In the genomic region with DNA sequence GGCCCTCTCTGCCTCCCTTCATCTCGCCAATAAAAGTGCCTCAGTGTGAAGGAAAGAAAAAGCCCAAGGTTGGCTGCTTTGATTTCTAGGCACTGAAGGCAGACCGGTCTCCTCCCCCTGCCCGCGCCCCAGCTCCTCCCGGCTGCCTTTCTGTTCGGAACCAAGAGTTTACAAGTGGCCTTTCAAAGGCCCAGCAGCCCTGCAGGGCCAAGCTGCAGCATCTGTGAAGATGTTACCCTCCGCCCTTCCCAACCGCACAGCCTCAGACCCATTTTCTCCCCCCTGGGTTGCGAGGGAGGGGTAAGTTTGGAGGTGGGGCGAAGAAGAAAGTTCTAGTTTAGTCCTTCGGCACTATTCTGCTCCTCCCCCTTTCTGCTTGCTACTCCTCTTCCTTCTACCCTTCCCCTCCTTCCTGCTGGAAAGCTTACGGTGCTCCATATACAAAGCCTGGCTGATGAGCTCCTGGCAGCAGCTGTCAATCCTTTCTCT, we compare ENCODE assay signal across 8 mouse cellular contexts.
A peak's percentile ranks its signal among the peaks of the same experiment; 100 is the strongest.
DNase-seq lines count a peak whose midpoint lies in the region; ATAC-seq and TF ChIP-seq lines count a peak whose summit lies in the region.

No protein-coding gene starts in this region.

- no peaks in the 10 kb centered on the region for H3K36me3 ChIP-seq in spleen, adult 2 months (ENCODE audit: control insufficient read depth, insufficient read depth, low read length)
- H3K36me3 ChIP-seq in embryonic facial prominence, embryonic 10.5 days (replicated peaks) = no peaks in the 10 kb centered on the region
- no peaks in the 10 kb centered on the region for H3K36me3 ChIP-seq in hindbrain, embryonic 11.5 days (ENCODE audit: control insufficient read depth, insufficient read depth, low read length)
- H3K36me3 ChIP-seq in lung, postnatal 0 days (ENCODE audit: insufficient read depth, low read length) = no peaks in the 10 kb centered on the region

- peak overlapping the region; percentile 75 for H3K4me3 ChIP-seq in spleen, adult 2 months (ENCODE audit: extremely low read depth, insufficient read depth, insufficient read length)
- H3K4me3 ChIP-seq in embryonic facial prominence, embryonic 10.5 days = peak overlapping the region; percentile 76
- H3K4me3 ChIP-seq in hindbrain, embryonic 11.5 days (ENCODE audit: low read depth, low read length) = peak overlapping the region; percentile 53
- H3K4me3 ChIP-seq in lung, postnatal 0 days (ENCODE audit: low read depth, low read length) = peak overlapping the region; percentile 51

- no peak for TF ChIP-seq POLR2A in spleen, adult 2 months (IDR thresholded peaks at IDR 0.05; ENCODE audit: low read depth, low read length)

- 21% methylated on average over 12 of the region's 12 CpGs for WGBS in spleen, adult 2 months
- 1% methylated on average over 12 of the region's 12 CpGs for WGBS in embryonic facial prominence, embryonic 10.5 days
- WGBS in hindbrain, embryonic 11.5 days = 0% methylated on average over 12 of the region's 12 CpGs
- 4% methylated on average over 12 of the region's 12 CpGs for WGBS in lung, postnatal 0 days

- TF ChIP-seq CTCF in spleen, adult 2 months (IDR thresholded peaks at IDR 0.05; ENCODE audit: extremely low read depth, insufficient read depth, insufficient read length, insufficient replicate concordance) = no peak
- TF ChIP-seq CTCF in lung, postnatal 0 days (IDR thresholded peaks at IDR 0.05) = no peak; the same call in 1 of the 2 replicates

- H3K27ac ChIP-seq in spleen, adult 2 months (ENCODE audit: insufficient read depth, low read length) = peak overlapping the region; percentile 78; the same call in 1 of the 2 replicates
- peak overlapping the region; percentile 95 for H3K27ac ChIP-seq in embryonic facial prominence, embryonic 10.5 days (replicated peaks)
- peak overlapping the region; percentile 87 for H3K27ac ChIP-seq in hindbrain, embryonic 11.5 days (ENCODE audit: low read depth, low read length)
- peak overlapping the region; percentile 99 for H3K27ac ChIP-seq in lung, postnatal 0 days (ENCODE audit: low read length)

- DNase-seq in spleen, adult 2 months (ENCODE audit: low read depth in 1 of 2, low spot score in 2 of 2) = peak in 1 of 2 experiments; percentile 22
- no peak for DNase-seq in spleen, postnatal 14 days (ENCODE audit: low spot score in 2 of 2)
- DNase-seq in embryonic facial prominence, embryonic 10.5 days (ENCODE audit: low spot score) = no peak
- DNase-seq in hindbrain, embryonic 11.5 days (ENCODE audit: low spot score) = no peak
- peak; percentile 95 for DNase-seq in lung, postnatal 0 days (ENCODE audit: low spot score)
- peak; percentile 27 to 31 for DNase-seq in thymus, postnatal 10 days (ENCODE audit: low spot score in 2 of 2)
- DNase-seq in kidney, postnatal 25 days = no peak

- H3K4me2 ChIP-seq in hindbrain, embryonic 11.5 days (replicated peaks; ENCODE audit: low read depth, low read length) = peak overlapping the region; percentile 59
- H3K4me2 ChIP-seq in lung, postnatal 0 days (replicated peaks; ENCODE audit: low read depth, low read length) = peak overlapping the region; percentile 61

- ATAC-seq in hindbrain, embryonic 11.5 days (ENCODE audit: low FRiP score) = peak; percentile 58; the same call in 1 of the 2 replicates
- ATAC-seq in lung, postnatal 0 days = peak; percentile 57
- no peak for ATAC-seq in monocyte, adult 5-6 weeks (replicated peaks; ENCODE audit: insufficient number of reproducible peaks, low FRiP score, low TSS enrichment, poor library complexity, severe bottlenecking)

- peak overlapping the region; percentile 66 for H3K9ac ChIP-seq in hindbrain, embryonic 11.5 days (ENCODE audit: low read depth, low read length)
- peak overlapping the region; percentile 65 for H3K9ac ChIP-seq in lung, postnatal 0 days (replicated peaks; ENCODE audit: low read depth)

- H3K4me1 ChIP-seq in spleen, adult 2 months (ENCODE audit: control insufficient read depth, insufficient read depth, insufficient read length) = peaks cover 9% of the 10 kb centered on the region; the same call in 1 of the 2 replicates
- H3K4me1 ChIP-seq in embryonic facial prominence, embryonic 10.5 days = peaks cover 25% of the 10 kb centered on the region
- no peaks in the 10 kb centered on the region; the same call in 1 of the 2 replicates for H3K4me1 ChIP-seq in hindbrain, embryonic 11.5 days (replicated peaks; ENCODE audit: control insufficient read depth, insufficient read depth, low read length)
- H3K4me1 ChIP-seq in lung, postnatal 0 days (ENCODE audit: insufficient read depth, low read depth, low read length) = peaks cover 14% of the 10 kb centered on the region; the same call in 1 of the 2 replicates

- TF ChIP-seq EP300 in lung, postnatal 0 days (IDR thresholded peaks at IDR 0.05) = no peak

- H3K27me3 ChIP-seq in spleen, adult 2 months (ENCODE audit: control insufficient read depth, insufficient read depth, low read length) = no peaks in the 10 kb centered on the region
- H3K27me3 ChIP-seq in embryonic facial prominence, embryonic 10.5 days (replicated peaks; ENCODE audit: low read depth, poor library complexity, severe bottlenecking) = peaks cover 60% of the 10 kb centered on the region
- 0 out of 2 replicates have a peak, but pooled peaks cover 2% of the 10 kb centered on the region for H3K27me3 ChIP-seq in hindbrain, embryonic 11.5 days (ENCODE audit: control insufficient read depth, insufficient read depth, low read length)
- no peaks in the 10 kb centered on the region for H3K27me3 ChIP-seq in lung, postnatal 0 days (replicated peaks; ENCODE audit: insufficient read depth, low read length)

- no peaks in the 10 kb centered on the region for H3K9me3 ChIP-seq in embryonic facial prominence, embryonic 10.5 days
- no peaks in the 10 kb centered on the region for H3K9me3 ChIP-seq in hindbrain, embryonic 11.5 days (ENCODE audit: control insufficient read depth, low read length)
- no peaks in the 10 kb centered on the region for H3K9me3 ChIP-seq in lung, postnatal 0 days (ENCODE audit: low read length)

Comparison
In these comparisons a context has a peak if more than half of its experiments do, and no peak if none do; other contexts are left out.
1. DNase-seq: peak in lung, postnatal 0 days (single experiment) and thymus, postnatal 10 days (2 of 2); none in spleen, postnatal 14 days (0 of 2), embryonic facial prominence, embryonic 10.5 days (single experiment), hindbrain, embryonic 11.5 days (single experiment) and kidney, postnatal 25 days (0 of 2).
2. Peak in every context shown above with its lines, with median percentiles within 50 percentile points of each other: H3K27ac ChIP-seq and H3K4me3 ChIP-seq.